Mouse (Mus musculus): Measurements from ENCODE around the gene Tmem185b.
A peak's percentile ranks its signal among the peaks of the same experiment; 100 is the strongest.

Tmem185b gene

DNA sequence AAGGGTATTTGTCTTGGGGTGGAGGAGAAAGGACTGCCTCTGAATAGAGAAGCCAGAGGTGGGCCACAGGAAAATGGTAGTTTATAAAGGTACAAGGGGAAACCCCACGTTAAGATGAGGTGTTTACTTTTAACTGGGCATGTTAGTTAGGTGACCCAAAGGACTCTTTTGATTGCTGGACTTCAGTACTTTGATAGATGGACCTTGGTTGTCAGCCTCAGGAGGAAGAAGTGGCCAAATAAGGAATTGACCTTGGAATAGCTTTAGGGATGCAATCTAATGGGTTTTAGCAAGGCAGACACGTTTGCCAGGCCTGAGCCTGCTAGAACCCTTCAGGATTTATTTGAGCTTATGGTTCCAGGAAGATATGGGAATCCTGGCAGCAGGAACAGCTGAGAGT, 13.3 kb downstream of the Tmem185b start:
- no peak for DNase-seq (ENCODE audit: low read depth, low spot score)

DNA sequence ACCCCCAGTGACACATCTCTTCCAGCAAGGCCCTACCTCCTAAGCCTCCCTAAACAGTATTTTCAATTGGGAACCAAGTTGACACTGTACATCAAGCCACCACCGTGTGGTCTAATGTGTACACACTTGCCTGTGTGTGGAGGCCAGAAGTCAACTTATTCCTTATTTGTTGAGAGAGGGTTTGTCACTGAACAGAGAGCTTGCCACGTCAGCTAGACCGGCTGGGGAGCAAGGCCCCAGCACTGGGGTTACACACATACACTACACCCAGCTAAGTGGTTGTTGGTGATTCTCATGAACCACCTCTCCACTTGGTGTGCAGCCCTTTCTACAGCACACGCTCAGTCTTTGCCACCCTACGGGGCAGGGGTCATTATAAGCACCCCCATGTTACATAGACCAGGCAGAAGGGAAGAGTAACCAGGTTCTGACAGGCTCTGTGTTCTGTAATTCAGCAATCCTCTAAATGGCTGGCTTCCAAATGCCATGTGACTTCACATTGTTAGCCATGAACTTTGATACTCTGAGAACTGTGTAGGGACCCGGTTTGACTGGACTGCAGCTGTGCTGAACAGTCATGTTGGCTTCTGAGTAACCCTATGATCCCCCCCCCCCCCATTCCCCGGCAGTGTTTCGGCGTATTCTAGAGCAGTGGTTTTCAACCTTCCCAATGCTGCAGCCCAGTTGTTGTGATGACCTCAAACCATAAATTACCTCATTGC, 15.0 kb downstream of the Tmem185b start:
- no peak for DNase-seq (ENCODE audit: low read depth, low spot score)

DNA sequence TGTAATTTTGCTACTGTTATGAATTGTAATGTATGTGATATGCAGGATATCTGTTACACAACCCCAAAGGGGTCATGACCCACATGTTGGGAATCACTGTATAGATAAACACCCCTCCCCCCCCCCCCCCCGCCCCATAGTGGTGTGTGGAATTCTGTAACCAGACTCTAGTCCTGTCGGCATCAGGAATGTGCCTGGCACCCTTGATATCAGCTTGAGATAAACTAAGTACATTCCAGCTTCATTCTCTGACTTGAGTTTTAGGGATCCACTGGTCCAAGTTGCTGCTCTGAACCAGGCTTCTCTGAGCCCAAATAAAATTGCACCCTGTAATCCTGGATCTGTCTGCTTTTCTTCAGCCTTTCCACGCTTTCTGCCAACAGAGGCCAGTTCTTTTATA, 15.6 kb downstream of the Tmem185b start:
- DNase-seq (ENCODE audit: low read depth, low spot score), result no peak

DNA sequence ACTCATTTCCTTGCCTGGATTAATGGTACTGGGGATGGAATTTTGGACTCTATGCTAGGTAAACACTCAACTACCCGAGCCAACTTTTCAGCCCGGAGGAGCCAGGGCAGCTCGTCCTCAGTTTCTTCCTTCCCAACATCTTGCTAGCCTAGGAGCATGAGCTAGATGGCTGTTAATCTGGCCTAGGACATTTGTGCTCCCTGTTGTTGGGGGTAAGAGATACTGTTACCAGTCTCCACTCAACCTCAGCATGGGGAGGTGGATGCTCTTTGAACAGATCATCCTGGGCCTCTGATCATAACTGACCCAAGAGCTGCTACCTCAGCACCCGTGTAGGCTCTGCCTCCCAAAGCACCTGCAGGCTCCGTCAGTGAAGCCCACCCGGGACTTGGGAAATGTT, 17.4 kb downstream of the Tmem185b start:
- no peak for DNase-seq (ENCODE audit: low read depth, low spot score)

DNA sequence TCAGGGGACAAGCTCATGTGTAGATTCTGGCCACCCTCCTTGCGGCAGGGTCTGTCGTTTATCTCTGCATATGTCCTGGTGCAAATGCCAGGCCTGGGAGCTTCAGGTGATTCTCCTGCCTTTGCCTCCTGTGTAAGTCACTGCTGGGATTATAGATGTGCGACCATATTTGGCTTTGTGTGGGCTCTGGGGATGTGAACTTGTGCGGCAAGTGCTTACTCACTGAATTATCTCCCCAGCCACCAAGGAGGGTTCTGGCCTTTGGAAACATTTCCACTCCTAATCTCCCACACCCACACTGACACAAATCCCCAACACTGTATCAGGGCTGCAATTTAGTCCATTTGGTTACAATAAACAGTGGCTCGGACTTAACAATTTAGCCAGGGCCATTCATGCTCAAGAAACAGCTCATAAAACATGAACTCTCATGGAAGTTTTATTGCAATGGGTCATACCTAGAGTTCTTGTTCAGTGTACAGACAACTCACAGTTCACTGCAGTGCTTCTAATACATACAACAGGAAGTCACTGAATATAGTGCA, 18.7 kb downstream of the Tmem185b start:
- DNase-seq (ENCODE audit: low read depth, low spot score), result no peak

DNA sequence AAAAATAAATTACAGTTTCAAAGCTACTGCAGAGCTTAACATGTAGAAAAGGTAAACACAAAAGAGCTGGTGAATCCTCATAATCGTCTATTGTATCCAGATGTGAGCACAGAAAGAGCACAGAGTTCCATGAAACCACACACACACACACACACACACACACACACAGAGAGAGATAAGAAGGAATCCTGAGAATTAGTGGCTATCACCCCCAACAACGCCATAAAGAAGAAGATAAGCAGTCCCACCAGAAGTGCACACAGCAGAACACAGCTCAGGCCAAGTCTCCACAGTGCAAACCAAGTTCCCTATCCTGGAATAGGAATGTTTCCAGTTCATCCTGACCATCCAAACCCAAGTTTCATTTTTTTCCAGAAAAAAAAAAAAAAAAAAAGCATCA, 19.2 kb downstream of the Tmem185b start:
- no peak for DNase-seq (ENCODE audit: low read depth, low spot score)

DNA sequence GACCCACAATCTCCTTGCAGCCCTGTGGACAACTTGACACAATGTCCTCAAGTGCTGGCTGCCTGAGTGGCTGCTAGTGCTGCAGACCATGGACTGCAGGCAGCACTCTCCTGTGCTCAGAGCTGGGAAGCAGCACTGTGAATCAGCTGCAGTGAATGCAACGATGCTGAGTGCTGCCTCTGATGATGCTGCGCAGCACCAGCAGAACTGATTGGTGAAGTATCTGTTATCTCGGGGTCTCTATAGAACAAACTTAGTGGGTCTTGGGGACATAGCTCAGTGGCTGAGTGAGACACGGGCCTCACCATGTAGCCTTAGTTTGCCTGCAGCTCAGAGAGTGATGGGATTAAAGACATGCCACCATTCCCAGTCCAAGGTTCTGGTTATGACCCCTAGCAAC, 19.7 kb downstream of the Tmem185b start:
- no peak for DNase-seq (ENCODE audit: low read depth, low spot score)

DNA sequence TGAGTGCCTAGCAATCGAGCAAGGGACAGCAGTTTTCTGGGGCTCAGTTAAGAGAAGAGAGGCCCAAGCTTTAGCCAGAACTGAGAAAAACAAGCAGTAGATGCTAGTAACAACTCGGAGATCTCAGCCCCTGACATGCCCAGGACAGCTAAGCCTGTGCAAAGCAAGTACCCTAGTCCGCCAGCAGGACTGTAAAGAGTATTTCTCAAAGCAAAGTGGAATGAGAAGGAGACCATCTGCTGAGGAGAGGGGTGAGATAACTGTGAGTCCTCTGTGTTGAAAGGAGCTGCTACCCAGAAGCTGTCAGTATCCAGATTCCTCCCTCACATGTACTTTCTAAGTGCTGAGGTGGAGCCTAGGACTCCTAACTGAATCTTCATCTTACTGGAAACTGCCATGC, 20.5 kb downstream of the Tmem185b start:
- DNase-seq (ENCODE audit: low read depth, low spot score), result no peak

DNA sequence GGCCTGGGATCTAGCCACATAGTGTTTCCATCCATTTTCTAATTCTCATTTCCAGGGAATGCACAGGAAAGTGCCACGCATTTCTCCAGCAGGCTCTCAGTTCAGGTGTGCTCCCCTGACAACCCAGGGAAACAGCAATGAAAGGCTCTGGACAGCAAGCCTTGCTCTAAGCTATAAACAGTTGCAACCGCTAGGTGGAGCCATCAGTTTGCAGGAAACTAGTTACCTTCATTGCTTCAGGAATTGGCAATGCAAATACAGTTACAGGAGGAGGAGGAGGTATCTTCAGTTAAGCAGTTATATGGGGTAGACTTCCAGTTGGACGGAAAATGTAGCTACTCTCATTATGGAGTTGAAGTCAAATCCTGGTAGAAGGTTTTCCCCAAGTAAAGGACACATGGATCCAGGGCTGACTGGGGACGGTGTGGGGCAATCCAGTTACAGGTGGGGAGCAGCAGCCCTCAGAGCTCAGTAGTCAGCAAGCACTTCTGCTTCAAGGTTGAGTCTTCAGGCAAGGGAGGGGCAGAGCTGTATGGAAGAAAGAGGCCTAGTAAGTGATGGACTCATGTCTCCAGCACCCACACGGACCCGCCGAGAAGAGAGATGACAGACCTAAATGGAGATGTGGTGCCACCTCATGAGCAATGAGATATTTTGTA, 22.8 kb downstream of the Tmem185b start:
- DNase-seq (ENCODE audit: low read depth, low spot score), result peak; percentile 83

DNA sequence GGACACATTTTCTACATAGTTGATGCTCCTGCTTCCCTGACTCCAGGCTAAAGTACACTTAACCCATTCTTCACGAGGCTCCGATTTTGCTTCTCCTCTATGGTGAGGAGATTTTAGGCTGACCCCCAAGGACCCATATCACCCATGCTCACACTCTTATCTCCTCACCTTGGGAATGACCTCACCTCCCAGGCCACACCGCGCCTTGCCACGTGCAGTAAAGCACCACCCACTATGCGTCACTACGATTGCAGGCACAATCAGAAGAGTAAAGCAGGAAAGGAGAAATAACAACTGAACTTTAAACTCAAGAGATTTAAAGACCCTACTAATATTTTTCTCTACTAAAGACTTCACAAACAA, 23.3 kb downstream of the Tmem185b start:
- no peak for DNase-seq (ENCODE audit: low read depth, low spot score)

DNA sequence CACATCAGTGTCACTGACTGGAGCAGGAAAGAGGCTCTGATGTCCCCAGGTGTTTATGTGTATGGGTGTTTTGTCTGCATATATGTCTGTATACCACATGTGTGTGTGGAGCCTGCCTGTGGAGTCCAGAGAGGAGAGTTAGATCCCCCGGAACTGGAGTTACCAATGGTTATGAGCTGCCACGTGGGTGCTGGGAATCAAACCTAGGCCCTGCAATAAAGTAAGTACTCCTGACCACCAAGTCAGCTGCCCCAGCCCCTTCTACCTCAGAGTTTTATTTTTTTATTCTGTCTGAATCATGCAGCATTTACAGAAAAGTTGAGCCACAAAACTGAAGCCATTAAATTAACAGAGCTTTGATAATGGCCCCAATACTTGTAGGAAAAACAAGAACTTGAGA, 24.1 kb downstream of the Tmem185b start:
- DNase-seq (ENCODE audit: low read depth, low spot score), result no peak

DNA sequence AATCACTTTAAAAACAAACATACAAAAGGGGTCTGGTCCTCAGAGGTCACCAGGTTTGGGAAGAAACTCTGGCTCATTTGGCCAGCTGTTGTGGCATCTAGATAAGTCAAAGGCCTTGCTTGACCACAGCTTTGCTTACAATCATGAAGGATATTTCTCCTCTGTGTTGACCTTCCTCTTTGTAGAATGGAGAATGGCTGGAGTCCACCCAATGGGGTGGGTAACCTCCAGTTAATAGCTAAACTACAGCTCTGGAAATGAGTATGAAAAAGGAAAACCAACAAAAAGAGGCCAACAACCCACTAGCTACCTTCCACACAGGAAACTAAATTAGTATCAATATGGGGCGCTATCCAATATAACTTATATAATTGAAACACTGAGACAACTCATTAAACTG, 25.7 kb downstream of the Tmem185b start:
- no peak for DNase-seq (ENCODE audit: low read depth, low spot score)

DNA sequence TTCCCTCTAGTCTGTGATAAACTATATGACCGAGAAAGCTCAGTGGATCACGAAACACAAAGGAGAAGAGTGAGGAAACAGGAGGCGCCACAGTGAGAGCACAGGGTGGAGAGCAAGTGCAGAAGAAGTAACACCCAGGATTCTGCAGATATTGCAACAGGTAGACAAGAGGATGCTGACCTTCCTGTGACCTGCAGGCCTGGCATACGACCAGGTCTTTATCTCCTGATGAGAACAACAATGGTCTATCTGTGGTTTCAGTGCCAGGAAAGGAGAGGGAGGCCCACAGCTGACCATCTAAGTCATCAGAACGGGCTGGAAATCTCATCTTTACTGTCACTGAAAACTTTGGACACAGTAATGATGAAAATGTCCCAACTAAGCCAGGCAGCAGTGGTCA, 29.7 kb downstream of the Tmem185b start:
- no peak for DNase-seq (ENCODE audit: low read depth, low spot score)

DNA sequence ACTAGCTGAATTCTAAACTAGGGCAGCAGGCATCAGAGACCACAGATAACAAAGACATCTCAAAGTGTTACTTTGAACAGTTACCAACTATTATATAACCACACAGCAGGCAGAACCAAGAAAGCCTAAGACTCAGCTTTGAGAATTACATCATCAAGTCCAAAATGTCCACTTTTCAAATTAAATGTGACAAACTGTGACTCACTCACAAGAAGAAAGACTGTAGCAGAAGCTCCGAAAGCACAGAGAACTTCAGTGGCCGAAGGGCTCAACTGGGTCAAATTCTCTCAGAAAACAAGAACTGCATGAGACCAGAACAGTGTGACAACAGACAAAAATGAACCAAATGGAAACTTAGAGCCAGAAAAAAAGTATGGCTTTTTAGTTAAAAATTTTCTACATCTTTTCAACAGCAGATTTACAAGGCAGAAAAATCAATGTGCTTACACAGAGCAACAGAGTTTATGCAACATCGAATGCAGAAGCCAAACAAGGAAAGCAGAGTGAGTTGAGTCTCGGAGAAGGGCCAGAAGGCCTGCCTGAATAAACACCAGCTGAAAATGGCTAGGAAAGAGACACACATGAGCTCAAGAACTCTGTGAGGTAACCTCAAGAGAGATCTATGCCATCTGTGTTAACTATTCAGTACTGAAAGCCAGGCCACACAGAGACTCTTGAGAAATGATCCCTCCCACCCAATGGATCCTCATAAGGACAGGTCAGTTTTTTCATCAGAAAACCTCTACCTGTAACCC, 31.9 kb downstream of the Tmem185b start:
- no peak for DNase-seq (ENCODE audit: low read depth, low spot score)

DNA sequence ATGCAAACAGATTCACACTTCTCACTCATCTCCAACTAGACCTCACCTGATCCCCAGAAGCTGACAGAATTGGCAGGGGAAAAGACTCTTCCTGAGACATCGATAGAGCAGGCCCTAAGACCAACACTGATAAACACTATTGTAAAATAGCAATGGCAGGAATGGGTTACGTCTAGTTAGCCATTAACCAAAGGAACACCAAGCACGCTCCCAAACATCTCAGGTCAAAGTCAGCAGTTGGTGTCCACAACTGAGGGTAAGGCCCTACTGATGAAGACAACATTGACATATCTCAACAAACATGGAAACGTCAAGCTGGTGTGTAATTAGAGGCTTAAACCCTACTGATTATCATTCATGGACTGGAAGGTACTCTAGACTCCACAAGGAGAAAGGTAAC, 39.6 kb downstream of the Tmem185b start:
- DNase-seq (ENCODE audit: low read depth, low spot score), result no peak

DNA sequence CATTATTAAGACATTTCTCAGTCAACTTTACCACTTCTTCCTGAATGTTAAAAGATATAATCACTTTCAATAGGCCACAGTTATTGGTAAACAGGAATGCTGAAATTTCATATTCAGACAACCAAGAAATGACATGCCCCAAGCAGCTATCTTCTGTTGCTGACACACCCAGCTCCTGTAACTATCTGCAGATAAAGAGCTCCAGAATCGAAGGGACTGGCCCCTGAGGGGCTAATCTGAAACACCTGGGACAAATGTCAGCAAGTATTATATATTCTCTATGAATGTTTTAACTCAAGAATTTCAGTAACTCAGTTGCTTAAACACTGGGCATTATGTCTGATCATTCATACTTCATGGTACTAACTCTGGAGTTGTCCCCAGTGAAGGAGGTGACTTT, 44.2 kb downstream of the Tmem185b start:
- DNase-seq (ENCODE audit: low read depth, low spot score), result no peak

All from CD4-positive, CD25-positive, alpha-beta regulatory T cell, adult 2 months (primary cell).